Mouse (Mus musculus) C2C12 (cell line): Measurements from ENCODE around the gene Mapkapk2.

Source experiments
- CEBPB ChIP-seq: IDR thresholded peaks from one replicate; pipeline ENCODE4 v1.6.1; 2011; ENCODE audit warnings: low read depth, mild to moderate bottlenecking, control low read depth, moderate library complexity
- CTCF ChIP-seq: IDR thresholded peaks from one replicate; pipeline ENCODE4 v1.5.1; 2011; ENCODE audit not compliant: control insufficient read depth, insufficient read depth, insufficient read length
- MAX ChIP-seq: IDR thresholded peaks from one replicate; pipeline ENCODE4 v1.6.1; 2011; ENCODE audit warnings: mild to moderate bottlenecking, control low read depth
- MYOG ChIP-seq: IDR thresholded peaks from one replicate; pipeline ENCODE4 v1.6.1; 2011; ENCODE audit not compliant: control insufficient read depth, insufficient read length; ENCODE audit errors: extremely low read depth
- USF1 ChIP-seq: IDR thresholded peaks from one replicate; pipeline ENCODE4 v1.6.1; 2011; ENCODE audit warnings: low read depth, mild to moderate bottlenecking, control low read depth, moderate library complexity

GRCm38 (mm10) chr1:131093889-131094288, 3.7 kb downstream of the Mapkapk2 start:
- TF ChIP-seq CTCF (no peak), CEBPB (no peak), MAX (no peak), MYOG (no peak), USF1 (no peak)
